Mouse (Mus musculus) ES-E14 (cell line): ENCODE results near the gene Sipa1l3.

Experiments used
- CHD2 ChIP-seq: IDR thresholded peaks from 2 replicates; pipeline ENCODE4 v1.6.1; 2014; ENCODE audit warnings: mild to moderate bottlenecking, low read depth, low read length, inconsistent platforms
- HCFC1 ChIP-seq: IDR thresholded peaks from 2 replicates; pipeline ENCODE4 v1.6.1; 2012; ENCODE audit warnings: low read length, inconsistent platforms, borderline replicate concordance; ENCODE audit not compliant: insufficient read depth
- MAFK ChIP-seq: IDR thresholded peaks from 2 replicates; pipeline ENCODE4 v1.6.1; 2014; ENCODE audit warnings: mild to moderate bottlenecking, low read depth, low read length, inconsistent platforms; ENCODE audit not compliant: insufficient read depth
- ZC3H11A ChIP-seq: IDR thresholded peaks from 2 replicates; pipeline ENCODE4 v1.6.1; 2012; ENCODE audit warnings: low read depth, mild to moderate bottlenecking, inconsistent platforms, low read length, borderline replicate concordance
- ZNF384 ChIP-seq: IDR thresholded peaks from 2 replicates; pipeline ENCODE4 v1.6.1; 2012; ENCODE audit warnings: low read depth, low read length, inconsistent platforms

GRCm38 (mm10) chr7:29395179-29395578, 123.3 kb downstream of the Sipa1l3 start:
- no peak for TF ChIP-seq ZNF384
- no peak for TF ChIP-seq CHD2
- no peak for TF ChIP-seq MAFK
- no peak for TF ChIP-seq HCFC1
- no peak for TF ChIP-seq ZC3H11A
